Mouse (Mus musculus): ENCODE results near the gene Kif2c.

DNA sequence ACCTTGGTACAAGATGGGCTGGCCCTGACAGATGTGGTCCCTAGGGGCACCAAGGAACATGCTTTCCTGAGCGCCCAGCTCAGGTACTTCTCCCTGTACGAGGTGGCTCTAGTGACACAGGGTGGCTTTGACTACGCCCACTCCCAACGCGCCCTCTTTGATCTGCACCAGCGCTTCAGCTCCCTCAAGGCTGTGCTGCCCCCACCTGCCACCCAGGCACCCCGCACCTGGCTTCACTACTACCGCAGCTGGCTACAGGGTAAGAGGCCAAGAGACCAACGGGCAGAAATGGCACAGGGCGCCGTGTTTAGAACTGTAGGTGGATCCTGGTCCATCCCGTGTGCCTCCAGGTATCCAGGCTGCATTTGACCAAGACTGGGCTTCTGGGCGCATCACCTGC is 72.2 kb downstream of the Kif2c start:
- TF ChIP-seq GATA1 (IDR thresholded peaks at IDR 0.05; ENCODE audit: borderline replicate concordance, low read length) (no peak), FLI1 (IDR thresholded peaks at IDR 0.05; ENCODE audit: low read length) (no peak)
